Mouse (Mus musculus) heart, embryonic 11.5 days (tissue): Measurements from ENCODE around the gene Notum. TPM values are rescaled to one million over a fixed set of nuclear protein-coding genes. Genes with fewer than 3 reads are reported as not detected.
A peak's percentile ranks its signal among the peaks of the same experiment; 100 is the strongest.
"Not testable (repeated sequence)": the region's sequence is repeated elsewhere in the genome, so short reads cannot be mapped to it uniquely, and the experiment has no call there.

Experiments
- ATAC-seq: fragments of 200-750 bp; cut with Nextera tagmentation; replicated peaks from 2 replicates; pipeline ENCODE4 v1.8.0; 2017; ENCODE audit warnings: moderate library complexity; ENCODE audit not compliant: insufficient number of reproducible peaks, low FRiP score, low TSS enrichment
- H3K27ac ChIP-seq: fragments of 300-500 bp; sonication (generic); 2 replicates; pipeline ENCODE4 v1.5.1; 2014; ENCODE audit warnings: mild to moderate bottlenecking, low read depth, low read length
- H3K27me3 ChIP-seq: fragments of 300-500 bp; sonication (generic); 2 replicates; pipeline ENCODE4 v1.6.1; 2014; ENCODE audit warnings: mild to moderate bottlenecking, low read length, mixed read lengths; ENCODE audit not compliant: control insufficient read depth, insufficient read depth
- H3K36me3 ChIP-seq: fragments of 300-500 bp; sonication (generic); 2 replicates; pipeline ENCODE4 v1.6.1; 2014; ENCODE audit warnings: mild to moderate bottlenecking, low read length, moderate library complexity, mixed read lengths; ENCODE audit not compliant: control insufficient read depth, insufficient read depth
- H3K4me1 ChIP-seq: fragments of 300-500 bp; sonication (generic); 2 replicates; pipeline ENCODE4 v1.6.1; 2014; ENCODE audit warnings: low read length; ENCODE audit not compliant: control insufficient read depth, insufficient read depth
- H3K4me2 ChIP-seq: fragments of 300-500 bp; sonication (generic); 2 replicates; pipeline ENCODE4 v1.6.1; 2014; ENCODE audit warnings: mild to moderate bottlenecking, moderate library complexity
- H3K4me3 ChIP-seq: fragments of 300-500 bp; sonication (generic); 2 replicates; pipeline ENCODE4 v1.5.1; 2014; ENCODE audit warnings: low read depth, low read length
- H3K9ac ChIP-seq: fragments of 300-500 bp; sonication (generic); 2 replicates; pipeline ENCODE4 v1.6.1; 2014; ENCODE audit warnings: mild to moderate bottlenecking, low read depth, low read length, moderate library complexity
- H3K9me3 ChIP-seq: fragments of 300-500 bp; sonication (generic); replicated peaks from 2 replicates; pipeline ENCODE4 v1.6.1; 2016; ENCODE audit warnings: low read length; ENCODE audit not compliant: control insufficient read depth
- WGBS: fragments of 180-500 bp; shearing (Covaris S2); extraction: QIAGEN DNeasy Blood & Tissue Kit; methylation state at CpG from one replicate; pipeline ENCODE4 v1.1.7; 2014; ENCODE audit not compliant: insufficient replicate concordance; 5-methylcytosine and 5-hydroxymethylcytosine counted together
- polyA plus RNA-seq: library from polyadenylated mRNA; unstranded; fragments of >200 nt; fragmentation: Nextera tagmentation; extraction: Ambion mirVana; gene quantifications from 2 replicates; pipeline ENCODE4 v1.2.1, GENCODE M21; 2014

Notum gene
- polyA plus RNA-seq, 1 experiment from 2014 or later: 1.5 TPM

DNA sequence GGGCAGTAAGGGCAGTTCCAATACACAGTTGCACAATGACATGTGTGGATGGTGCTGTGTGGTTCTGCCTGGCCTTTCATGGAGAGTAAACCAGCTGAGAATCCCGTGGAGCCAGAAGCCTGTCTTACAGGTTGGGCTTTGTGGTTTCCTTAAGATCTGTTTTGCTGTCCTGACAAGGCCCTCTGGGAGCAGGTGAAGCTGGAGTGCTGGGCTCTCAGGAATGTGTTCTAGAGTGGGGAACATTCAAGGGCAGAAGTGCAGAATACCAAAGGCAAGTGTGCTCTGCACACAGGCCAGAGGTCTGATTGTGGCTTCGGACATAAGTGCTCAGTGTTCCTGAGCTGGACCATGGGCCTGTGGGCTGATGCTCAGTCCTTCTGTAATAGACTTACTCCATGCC is 23.7 kb upstream of the Notum start:
- WGBS: 84% methylated on average over 2 of the region's 2 CpGs
- H3K9me3 ChIP-seq: no peaks in the 10 kb centered on the region
- no peak overlapping the region for H3K27ac ChIP-seq
- H3K9ac ChIP-seq: no peak overlapping the region
- H3K36me3 ChIP-seq: peaks cover 14% of the 10 kb centered on the region; the same call in 1 of the 2 replicates
- no peaks in the 10 kb centered on the region for H3K27me3 ChIP-seq
- H3K4me2 ChIP-seq: no peak overlapping the region
- ATAC-seq: no peak
- no peak overlapping the region for H3K4me3 ChIP-seq
- no peaks in the 10 kb centered on the region for H3K4me1 ChIP-seq

DNA sequence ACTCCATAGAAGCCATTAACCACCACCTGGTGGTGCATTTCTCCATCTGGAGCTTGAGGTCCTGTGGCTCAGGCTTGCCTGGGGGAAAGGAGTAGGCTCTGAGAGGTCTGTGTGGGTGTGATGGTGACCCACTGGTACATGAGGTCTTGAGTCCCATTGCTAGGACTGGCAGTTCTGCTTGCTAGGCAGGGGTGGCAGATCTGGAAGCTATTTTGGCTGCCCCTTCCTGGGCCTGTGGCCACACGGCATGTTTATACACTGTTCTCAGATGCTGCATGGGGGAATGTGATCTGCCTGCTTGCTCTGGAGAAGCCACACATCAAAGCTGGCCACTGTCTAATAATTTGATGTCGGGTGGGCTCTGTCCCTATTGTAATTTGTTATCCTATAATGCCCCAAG is 23.1 kb upstream of the Notum start:
- Histone ChIP-seq H3K4me1 (no peaks in the 10 kb centered on the region), H3K27ac (no peak overlapping the region), H3K9me3 (no peaks in the 10 kb centered on the region), H3K9ac (no peak overlapping the region), H3K36me3 (peaks cover 11% of the 10 kb centered on the region; the same call in 1 of the 2 replicates), H3K4me3 (no peak overlapping the region), H3K4me2 (no peak overlapping the region), H3K27me3 (no peaks in the 10 kb centered on the region)
- ATAC-seq: no peak
- WGBS: 75% methylated on average over 2 of the region's 2 CpGs

DNA sequence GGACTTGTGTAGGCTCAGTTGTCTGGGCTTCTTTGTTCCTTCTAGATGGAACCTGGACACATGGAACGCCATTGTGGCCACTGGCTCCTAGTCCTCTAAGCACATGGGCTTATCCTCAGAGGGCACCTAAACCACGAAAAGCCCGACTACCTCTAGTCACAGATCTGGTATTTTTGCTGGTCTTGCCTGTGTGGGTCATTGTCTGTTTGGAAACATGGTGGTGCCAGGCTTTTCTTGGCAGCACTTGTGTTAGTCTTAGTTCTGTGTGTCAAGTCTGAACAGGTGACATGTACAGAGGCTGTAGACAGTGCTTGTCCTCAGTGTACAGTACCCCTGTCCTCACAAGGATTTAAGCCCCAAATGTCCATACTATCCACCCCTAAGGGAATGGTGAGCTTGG is 22.6 kb upstream of the Notum start:
- H3K27ac ChIP-seq: no peak overlapping the region
- ATAC-seq: no peak
- 74% methylated on average over 3 of the region's 3 CpGs for WGBS
- H3K9me3 ChIP-seq: no peaks in the 10 kb centered on the region
- H3K4me2 ChIP-seq: no peak overlapping the region
- no peak overlapping the region for H3K9ac ChIP-seq
- peaks cover 10% of the 10 kb centered on the region; the same call in 1 of the 2 replicates for H3K36me3 ChIP-seq
- no peaks in the 10 kb centered on the region for H3K27me3 ChIP-seq
- no peaks in the 10 kb centered on the region for H3K4me1 ChIP-seq
- H3K4me3 ChIP-seq: no peak overlapping the region

DNA sequence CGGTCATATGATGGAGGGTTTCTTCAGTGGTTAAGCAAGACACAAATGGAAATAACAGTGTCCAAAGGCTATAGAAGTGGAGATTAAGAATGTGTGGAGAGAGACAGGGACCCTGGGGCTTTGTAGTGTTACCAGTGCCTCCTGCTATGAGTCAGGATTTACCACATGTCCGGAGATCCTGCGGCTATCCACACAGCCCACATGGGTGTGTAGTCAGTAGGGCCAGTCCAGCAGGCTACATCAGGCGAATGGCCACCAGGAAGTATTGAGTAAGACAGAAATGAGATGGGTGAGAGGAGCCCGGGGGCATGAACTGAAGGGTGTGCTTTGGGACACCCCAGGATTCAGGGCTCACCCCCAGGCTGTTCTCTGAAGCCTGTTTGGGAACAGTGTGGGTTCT is 21.7 kb upstream of the Notum start:
- H3K27me3 ChIP-seq: no peaks in the 10 kb centered on the region
- no peak for ATAC-seq
- no peak overlapping the region for H3K27ac ChIP-seq
- H3K4me1 ChIP-seq: no peaks in the 10 kb centered on the region
- no peak overlapping the region for H3K4me3 ChIP-seq
- no peaks in the 10 kb centered on the region for H3K9me3 ChIP-seq
- no peak overlapping the region for H3K4me2 ChIP-seq
- H3K9ac ChIP-seq: no peak overlapping the region
- H3K36me3 ChIP-seq: peaks cover 13% of the 10 kb centered on the region; the same call in 1 of the 2 replicates
- WGBS: 89% methylated on average over 5 of the region's 5 CpGs

DNA sequence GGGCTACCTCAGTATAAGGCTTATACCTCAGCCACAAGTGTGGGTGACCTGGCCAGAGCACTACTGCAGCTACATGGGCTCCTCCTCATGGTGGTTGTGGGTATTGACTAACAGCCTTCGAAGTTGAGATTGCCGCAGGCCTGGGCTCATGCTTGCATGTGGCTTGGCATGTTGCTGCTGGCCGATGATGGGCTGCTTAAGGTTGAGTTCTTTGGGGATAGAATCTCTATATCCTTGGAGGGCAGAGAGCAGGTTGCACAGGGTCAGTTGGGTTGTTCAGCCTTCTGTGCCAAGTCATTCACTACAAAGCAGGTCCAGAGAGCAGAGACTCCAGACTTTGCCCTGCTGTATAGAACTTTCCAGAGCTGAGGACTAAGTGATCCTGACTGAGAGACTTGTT is 18.9 kb upstream of the Notum start:
- H3K9ac ChIP-seq: no peak overlapping the region
- no peak overlapping the region for H3K27ac ChIP-seq
- peaks cover 9% of the 10 kb centered on the region; the same call in 1 of the 2 replicates for H3K36me3 ChIP-seq
- no peak overlapping the region for H3K4me3 ChIP-seq
- no peak for ATAC-seq
- 70% methylated on average over 3 of the region's 3 CpGs for WGBS
- H3K9me3 ChIP-seq: no peaks in the 10 kb centered on the region
- no peak overlapping the region for H3K4me2 ChIP-seq
- H3K27me3 ChIP-seq: no peaks in the 10 kb centered on the region
- peaks cover 2% of the 10 kb centered on the region; the same call in 1 of the 2 replicates for H3K4me1 ChIP-seq

DNA sequence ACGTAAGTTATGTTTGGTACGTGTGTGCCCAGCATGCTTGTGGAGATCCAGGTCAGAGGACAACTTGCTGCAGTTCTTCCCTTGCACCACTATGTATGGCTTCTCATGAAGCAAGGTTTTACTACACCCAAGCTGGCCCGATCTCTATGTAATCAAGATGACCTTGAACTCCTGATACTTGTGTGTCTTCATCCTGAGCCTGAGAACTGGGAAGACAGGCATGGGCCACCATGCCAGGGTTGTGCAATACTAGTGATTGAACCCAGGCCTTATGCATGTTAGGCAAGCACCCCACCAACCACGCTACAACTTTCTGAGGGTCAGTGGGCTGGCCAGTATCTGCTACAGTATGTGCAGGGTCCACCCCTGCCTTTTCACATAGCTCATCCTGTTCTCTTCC is 16.0 kb upstream of the Notum start:
- no peak for ATAC-seq
- H3K36me3 ChIP-seq: peaks cover 6% of the 10 kb centered on the region; the same call in 1 of the 2 replicates
- 86% methylated on average over 4 of the region's 4 CpGs for WGBS

DNA sequence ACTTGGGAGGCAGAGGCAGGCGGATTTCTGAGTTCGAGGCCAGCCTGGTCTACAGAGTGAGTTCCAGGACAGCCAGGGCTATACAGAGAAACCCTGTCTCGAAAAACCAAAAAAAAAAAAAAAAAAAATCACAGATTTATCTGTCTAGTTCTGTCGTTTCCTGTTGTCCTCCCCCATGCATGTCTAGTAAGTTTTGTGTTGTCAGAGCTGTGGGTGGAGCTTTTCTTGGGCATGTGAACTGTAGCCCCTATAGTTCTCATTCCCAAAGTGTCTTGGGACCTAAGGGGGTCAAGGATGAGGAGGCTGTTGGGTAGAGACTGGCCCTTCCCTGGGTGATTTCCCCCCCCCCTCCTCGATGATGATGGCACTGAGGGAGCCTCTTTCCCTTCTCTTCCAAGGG is 14.9 kb upstream of the Notum start:
- not testable (repeated sequence) for H3K9ac ChIP-seq, H3K4me2 ChIP-seq, H3K9me3 ChIP-seq, H3K4me3 ChIP-seq, H3K36me3 ChIP-seq, H3K4me1 ChIP-seq, H3K27me3 ChIP-seq, H3K27ac ChIP-seq, ATAC-seq
- WGBS: 80% methylated on average over 4 of the region's 5 CpGs

More for the DNA sequence above, 16.0 kb upstream of the Notum start:
- no peaks in the 10 kb centered on the region for H3K9me3 ChIP-seq
- no peak overlapping the region for H3K4me2 ChIP-seq
- H3K27ac ChIP-seq: no peak overlapping the region
- no peak overlapping the region for H3K4me3 ChIP-seq
- peaks cover 8% of the 10 kb centered on the region for H3K4me1 ChIP-seq
- H3K9ac ChIP-seq: no peak overlapping the region
- H3K27me3 ChIP-seq: no peaks in the 10 kb centered on the region

DNA sequence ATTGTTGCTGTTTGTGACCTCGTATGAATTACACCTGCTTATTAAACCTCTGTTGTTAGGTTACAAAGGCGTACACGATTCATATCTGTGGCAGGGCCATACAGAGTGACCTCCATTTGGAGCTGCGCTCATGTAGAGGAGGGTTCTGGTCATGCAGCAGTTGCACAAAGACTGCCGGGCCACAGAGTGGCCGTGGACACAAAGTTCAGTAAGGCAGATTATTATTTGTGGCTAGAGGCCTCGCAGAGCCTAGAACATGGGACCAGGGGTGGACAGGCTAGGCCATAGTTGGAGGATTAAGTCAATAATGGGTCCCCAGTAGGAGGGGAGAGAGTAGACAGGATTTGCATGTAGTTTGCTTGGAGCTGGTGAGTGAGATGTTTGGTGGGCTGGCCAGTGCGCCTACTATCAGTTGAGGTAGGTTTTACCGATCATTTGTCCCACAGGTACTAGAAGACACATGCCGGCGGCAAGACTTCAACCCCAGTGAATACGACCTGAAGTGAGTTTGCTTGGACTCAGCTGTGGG is 12.7 kb upstream of the Notum start:
- peaks cover 3% of the 10 kb centered on the region; the same call in 1 of the 2 replicates for H3K36me3 ChIP-seq
- H3K27ac ChIP-seq: peak overlapping the region; percentile 89
- peak overlapping the region; percentile 90 for H3K9ac ChIP-seq
- H3K4me2 ChIP-seq: peak overlapping the region; percentile 86
- H3K4me1 ChIP-seq: peaks cover 8% of the 10 kb centered on the region
- H3K4me3 ChIP-seq: peak overlapping the region; percentile 74
- ATAC-seq: no peak
- H3K9me3 ChIP-seq: no peaks in the 10 kb centered on the region
- WGBS: 36% methylated on average over 12 of the region's 12 CpGs
- H3K27me3 ChIP-seq: no peaks in the 10 kb centered on the region
